18 mouse cellular contexts compared by ENCODE assay signal in genomic region chr3:34637481-34637880, GRCm38 (mm10). TPM values are rescaled to one million over a fixed set of nuclear protein-coding genes. Genes with fewer than 3 reads are reported as not detected.
DNase-seq lines count a peak whose midpoint lies in the region; ATAC-seq lines count a peak whose summit lies in the region.
"Had no signal": no experiment of that assay in that cellular context is flagged by ENCODE, and none has a peak within 500 bp of the region (broad histone marks: within the 10 kb centered on the region; RNA-seq: fewer than 3 reads in every experiment).

No protein-coding gene starts in this region.

- H3K4me3 ChIP-seq in neural tube, embryonic 11.5 days (ENCODE audit: low read depth, low read length), result no peak overlapping the region
- no peak overlapping the region for H3K4me3 ChIP-seq in hindbrain, embryonic 10.5 days
- no peak overlapping the region for H3K4me3 ChIP-seq in midbrain, embryonic 12.5 days
- H3K4me3 ChIP-seq in intestine, embryonic 16.5 days (ENCODE audit: low read length), result no peak overlapping the region
- H3K4me3 ChIP-seq: heart, adult 2 months had no signal

- H3K4me2 ChIP-seq in neural tube, embryonic 11.5 days (ENCODE audit: low read depth), result no peak overlapping the region
- peak overlapping the region; percentile 17; the same call in 1 of the 2 replicates for H3K4me2 ChIP-seq in midbrain, embryonic 12.5 days (replicated peaks)
- no peak overlapping the region for H3K4me2 ChIP-seq in intestine, embryonic 16.5 days (ENCODE audit: low read depth, low read length)

- WGBS in neural tube, embryonic 11.5 days, result 26% methylated on average over 5 of the region's 5 CpGs
- 30% methylated on average over 5 of the region's 5 CpGs for WGBS in hindbrain, embryonic 10.5 days
- 17% methylated on average over 5 of the region's 5 CpGs for WGBS in midbrain, embryonic 12.5 days
- whole genome bisulfite sequencing in intestine, embryonic 16.5 days, result 41% methylated on average over 5 of the region's 5 CpGs

- no peak for ATAC-seq in neural tube, embryonic 11.5 days (ENCODE audit: insufficient read depth, low FRiP score, low TSS enrichment)
- no peak for ATAC-seq in midbrain, embryonic 12.5 days (ENCODE audit: low FRiP score, low read depth)
- no peak for ATAC-seq in intestine, embryonic 16.5 days

- H3K27ac ChIP-seq in neural tube, embryonic 11.5 days (ENCODE audit: low read depth, low read length), result peak overlapping the region; percentile 49; the same call in 1 of the 2 replicates
- H3K27ac ChIP-seq in hindbrain, embryonic 10.5 days, result peak overlapping the region; percentile 86
- peak overlapping the region; percentile 86 for H3K27ac ChIP-seq in midbrain, embryonic 12.5 days (replicated peaks)
- H3K27ac ChIP-seq in intestine, embryonic 16.5 days (ENCODE audit: low read length), result no peak overlapping the region
- H3K27ac ChIP-seq: heart, adult 2 months; liver, embryonic 14.5 days had no signal

- peaks cover 20% of the 10 kb centered on the region for H3K4me1 ChIP-seq in neural tube, embryonic 11.5 days (ENCODE audit: control insufficient read depth, insufficient read depth, low read length)
- H3K4me1 ChIP-seq in hindbrain, embryonic 10.5 days (replicated peaks), result peaks cover 56% of the 10 kb centered on the region
- H3K4me1 ChIP-seq in midbrain, embryonic 12.5 days, result peaks cover 45% of the 10 kb centered on the region
- no peaks in the 10 kb centered on the region for H3K4me1 ChIP-seq in intestine, embryonic 16.5 days (ENCODE audit: control insufficient read depth, insufficient read depth, low read length)

- no peak overlapping the region for H3K9ac ChIP-seq in neural tube, embryonic 11.5 days (ENCODE audit: low read length)
- H3K9ac ChIP-seq in midbrain, embryonic 12.5 days (replicated peaks), result no peak overlapping the region
- no peak overlapping the region for H3K9ac ChIP-seq in intestine, embryonic 16.5 days (ENCODE audit: low read depth, low read length)
- H3K9ac ChIP-seq: liver, embryonic 14.5 days had no signal

- H3K27me3 ChIP-seq in neural tube, embryonic 11.5 days (ENCODE audit: control insufficient read depth, insufficient read depth, low read length), result peaks cover 8% of the 10 kb centered on the region; the same call in 1 of the 2 replicates
- H3K27me3 ChIP-seq in hindbrain, embryonic 10.5 days (ENCODE audit: insufficient read depth, poor library complexity, severe bottlenecking), result peaks cover 48% of the 10 kb centered on the region
- peaks cover 38% of the 10 kb centered on the region for H3K27me3 ChIP-seq in midbrain, embryonic 12.5 days
- peaks cover 43% of the 10 kb centered on the region for H3K27me3 ChIP-seq in intestine, embryonic 16.5 days (replicated peaks; ENCODE audit: control insufficient read depth, insufficient read depth, low read length)

- no peaks in the 10 kb centered on the region for H3K36me3 ChIP-seq in neural tube, embryonic 11.5 days (ENCODE audit: control insufficient read depth, insufficient read depth, low read length)
- no peaks in the 10 kb centered on the region for H3K36me3 ChIP-seq in hindbrain, embryonic 10.5 days
- H3K36me3 ChIP-seq in midbrain, embryonic 12.5 days, result no peaks in the 10 kb centered on the region
- no peaks in the 10 kb centered on the region for H3K36me3 ChIP-seq in intestine, embryonic 16.5 days (ENCODE audit: control insufficient read depth, insufficient read depth, low read length)

- no peak for DNase-seq in neural tube, embryonic 11.5 days (ENCODE audit: low spot score)
- no peak for DNase-seq in neural tube, embryonic 10.5 days (ENCODE audit: extremely low spot score, low spot score)
- DNase-seq in hindbrain, embryonic 10.5 days (ENCODE audit: low spot score), result no peak
- no peak for DNase-seq in adrenal gland, postnatal 36 days
- no peak for DNase-seq in frontal cortex, postnatal 25 days (ENCODE audit: low spot score in 2 of 2)
- DNase-seq: adrenal gland, adult 8-10 months; B cell, adult 2 months; cerebellum, postnatal 25 days; heart, adult 2 months; kidney, postnatal 14 days; lung, postnatal 14 days; thymus, adult 18-20 months had no signal

- H3K9me3 ChIP-seq in neural tube, embryonic 11.5 days (ENCODE audit: control insufficient read depth, low read length), result no peaks in the 10 kb centered on the region
- H3K9me3 ChIP-seq in hindbrain, embryonic 10.5 days, result no peaks in the 10 kb centered on the region
- no peaks in the 10 kb centered on the region for H3K9me3 ChIP-seq in midbrain, embryonic 12.5 days
- no peaks in the 10 kb centered on the region for H3K9me3 ChIP-seq in intestine, embryonic 16.5 days (ENCODE audit: control insufficient read depth, low read length)

RNA-seq across cellular contexts. Expression of gene Sox2, which starts 12.7 kb away (rescaled TPM):
- 32.5 and 36.8 TPM in 2 replicates for polyA plus RNA-seq in neural tube, embryonic 11.5 days (2014; fragmentation: Nextera tagmentation; extraction: Ambion mirVana)
- 23.4 and 24.2 TPM in 2 replicates for polyA plus RNA-seq in hindbrain, embryonic 10.5 days (2016; fragmentation: Nextera tagmentation; extraction: Ambion mirVana)
- polyA plus RNA-seq in midbrain, embryonic 12.5 days (2016; fragmentation: Nextera tagmentation; extraction: Ambion mirVana), result 49.5 and 61.1 TPM in 2 replicates
- polyA plus RNA-seq in intestine, embryonic 16.5 days (2015; fragmentation: Nextera tagmentation; extraction: Ambion mirVana), result 0.12 and 0.24 TPM in 2 replicates
- total RNA-seq in adrenal gland, postnatal 36 days (2021), result under 1 TPM; 0.26 to 0.53 TPM
- total RNA-seq: gastrocnemius, adult 18-20 months; heart, adult 2 months; monocyte, adult 5-6 weeks had no signal
- polyA plus RNA-seq: heart, postnatal 0 days had no signal

Comparison
In these comparisons a context has a peak if more than half of its experiments do, and no peak if none do; other contexts are left out.
1. RNA of gene Sox2, which starts 12.7 kb away (polyA plus RNA-seq): 49.5 to 61.1 TPM in midbrain, embryonic 12.5 days, 32.5 to 36.8 TPM in neural tube, embryonic 11.5 days and 23.4 to 24.2 TPM in hindbrain, embryonic 10.5 days; 0.12 to 0.24 TPM in intestine, embryonic 16.5 days; every median in the first group is over 10 times any median in the second.